Mouse (Mus musculus): ENCODE results near the gene Ngef. TPM values are rescaled to one million over a fixed set of nuclear protein-coding genes. Genes with fewer than 3 reads are reported as not detected.

The Ngef gene
- polyA plus RNA-seq (2015; fragmentation: Nextera tagmentation; extraction: Ambion mirVana) = 13.3 and 14.0 TPM in 2 replicates

GRCm38 (mm10) chr1:87573800-87574215 is at the start of gene Ngef:
TSS of gene Ngef (minus strand) at chr1:87573870.
- peak within 1 kb of the TSS; percentile 68 for H3K4me2 ChIP-seq (replicated peaks; ENCODE audit: low read depth)
- ATAC-seq = peak; percentile 96
- TF ChIP-seq CTCF (IDR thresholded peaks at IDR 0.05; ENCODE audit: low read depth) = no peak
- H3K9ac ChIP-seq (ENCODE audit: low read depth, low read length) = peak within 1 kb of the TSS; percentile 57
- no peaks in the 10 kb centered on the region for H3K9me3 ChIP-seq (ENCODE audit: control insufficient read depth)
- WGBS = 42% methylated on average over 6 of the region's 6 CpGs
- H3K4me3 ChIP-seq (ENCODE audit: low read depth, low read length) = peak within 1 kb of the TSS; percentile 46
- no peaks in the 10 kb centered on the region for H3K27me3 ChIP-seq (replicated peaks; ENCODE audit: control insufficient read depth, insufficient read depth, low read length)
- peaks cover 5% of the 10 kb centered on the region for H3K4me1 ChIP-seq (replicated peaks; ENCODE audit: control insufficient read depth, insufficient read depth, low read length)
- no peaks in the 10 kb centered on the region for H3K36me3 ChIP-seq (ENCODE audit: control insufficient read depth, insufficient read depth)
- peak within 1 kb of the TSS; percentile 90 for H3K27ac ChIP-seq (ENCODE audit: low read depth, low read length)

GRCm38 (mm10) chr1:87621858-87622279 is 48.2 kb upstream of the Ngef start:
- Histone ChIP-seq H3K36me3 (ENCODE audit: control insufficient read depth, insufficient read depth) (no peaks in the 10 kb centered on the region), H3K9me3 (ENCODE audit: control insufficient read depth) (no peaks in the 10 kb centered on the region), H3K4me1 (replicated peaks; ENCODE audit: control insufficient read depth, insufficient read depth, low read length) (0 out of 2 replicates have a peak, but pooled peaks cover 4% of the 10 kb centered on the region), H3K27me3 (replicated peaks; ENCODE audit: control insufficient read depth, insufficient read depth, low read length) (no peaks in the 10 kb centered on the region), H3K27ac (ENCODE audit: low read depth, low read length) (no peak overlapping the region), H3K4me3 (ENCODE audit: low read depth, low read length) (no peak overlapping the region), H3K4me2 (replicated peaks; ENCODE audit: low read depth) (no peak overlapping the region), H3K9ac (ENCODE audit: low read depth, low read length) (no peak overlapping the region)
- no peak for TF ChIP-seq CTCF (IDR thresholded peaks at IDR 0.05; ENCODE audit: low read depth)
- no peak for ATAC-seq
- 65% methylated on average over 3 of the region's 3 CpGs for WGBS

DNA sequence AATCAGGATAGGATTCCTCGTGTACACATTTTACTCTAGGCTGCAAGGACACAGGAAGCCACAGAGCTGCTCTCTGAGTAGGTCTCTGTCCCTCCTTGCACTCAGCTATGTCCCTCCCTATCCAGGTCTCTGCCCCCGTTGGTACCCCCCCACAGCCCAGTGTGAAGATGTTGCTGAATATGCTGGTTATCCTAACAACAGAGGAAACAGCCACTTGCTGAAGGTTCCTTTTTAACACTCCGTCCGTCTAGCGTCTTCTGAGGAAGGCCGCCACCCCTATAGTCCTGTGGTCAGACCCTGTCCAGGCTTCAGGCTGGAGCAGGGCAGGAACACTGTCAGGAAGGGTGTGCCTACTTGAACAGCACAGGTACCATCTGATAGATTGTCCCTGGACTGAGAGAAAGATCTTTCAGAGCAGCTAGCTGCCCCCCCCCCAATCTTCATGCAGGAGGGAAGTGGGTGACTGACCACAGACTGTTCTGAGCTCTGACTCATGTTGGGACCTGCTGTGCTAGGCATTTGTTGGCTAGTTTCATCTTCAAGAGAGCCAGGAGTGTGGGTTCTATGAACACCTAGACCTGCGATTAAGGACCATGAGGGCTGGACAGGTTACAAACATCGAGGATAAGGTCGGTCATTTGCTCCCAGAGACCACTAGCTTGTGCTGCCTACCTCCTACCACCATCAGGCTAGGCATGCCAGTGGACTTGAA is 47.6 kb upstream of the Ngef start:
- 0 out of 2 replicates have a peak, but pooled peaks cover 4% of the 10 kb centered on the region for H3K4me1 ChIP-seq (replicated peaks; ENCODE audit: control insufficient read depth, insufficient read depth, low read length)
- H3K9ac ChIP-seq (ENCODE audit: low read depth, low read length) = no peak overlapping the region
- no peaks in the 10 kb centered on the region for H3K27me3 ChIP-seq (replicated peaks; ENCODE audit: control insufficient read depth, insufficient read depth, low read length)
- H3K4me3 ChIP-seq (ENCODE audit: low read depth, low read length) = peak overlapping the region; percentile 21
- no peaks in the 10 kb centered on the region for H3K36me3 ChIP-seq (ENCODE audit: control insufficient read depth, insufficient read depth)
- 82% methylated on average over 9 of the region's 9 CpGs for WGBS
- H3K27ac ChIP-seq (ENCODE audit: low read depth, low read length) = no peak overlapping the region
- H3K4me2 ChIP-seq (replicated peaks; ENCODE audit: low read depth) = peak overlapping the region; percentile 35
- H3K9me3 ChIP-seq (ENCODE audit: control insufficient read depth) = no peaks in the 10 kb centered on the region
- TF ChIP-seq CTCF (IDR thresholded peaks at IDR 0.05; ENCODE audit: low read depth) = no peak
- no peak for ATAC-seq

DNA sequence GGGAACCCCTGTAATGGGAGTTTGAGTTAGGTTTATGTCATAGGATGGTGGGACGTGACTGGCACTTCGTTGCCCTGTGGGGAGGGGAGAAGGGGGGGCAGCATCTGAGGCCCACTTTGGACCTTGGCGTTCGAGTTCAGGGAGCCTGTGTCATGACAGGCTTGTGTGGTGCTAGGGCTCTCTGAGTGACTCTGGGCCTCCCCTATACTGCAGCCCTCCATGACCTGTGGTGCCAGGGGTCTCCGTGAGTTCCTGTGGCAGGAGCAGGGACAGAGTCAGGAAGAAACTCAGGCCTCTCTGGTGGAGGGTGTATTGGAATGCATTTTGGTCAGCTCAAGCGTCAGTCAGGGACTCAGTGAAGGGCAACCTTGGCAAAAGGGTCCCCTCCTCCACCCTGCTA is 47.0 kb upstream of the Ngef start:
- Histone ChIP-seq H3K27me3 (replicated peaks; ENCODE audit: control insufficient read depth, insufficient read depth, low read length) (no peaks in the 10 kb centered on the region), H3K9ac (ENCODE audit: low read depth, low read length) (peak overlapping the region; percentile 34; the same call in 1 of the 2 replicates), H3K9me3 (ENCODE audit: control insufficient read depth) (no peaks in the 10 kb centered on the region), H3K36me3 (ENCODE audit: control insufficient read depth, insufficient read depth) (no peaks in the 10 kb centered on the region), H3K27ac (ENCODE audit: low read depth, low read length) (no peak overlapping the region; the same call in 1 of the 2 replicates), H3K4me2 (replicated peaks; ENCODE audit: low read depth) (peak overlapping the region; percentile 35), H3K4me1 (replicated peaks; ENCODE audit: control insufficient read depth, insufficient read depth, low read length) (0 out of 2 replicates have a peak, but pooled peaks cover 4% of the 10 kb centered on the region), H3K4me3 (ENCODE audit: low read depth, low read length) (peak overlapping the region; percentile 21)
- WGBS = 70% methylated on average over 6 of the region's 6 CpGs
- no peak for ATAC-seq
- no peak for TF ChIP-seq CTCF (IDR thresholded peaks at IDR 0.05; ENCODE audit: low read depth)

GRCm38 (mm10) chr1:87620211-87620668 is 46.6 kb upstream of the Ngef start, which contains the start of gene Inpp5d:
TSS of gene Inpp5d (plus strand) at chr1:87620312.
- no peaks in the 10 kb centered on the region for H3K9me3 ChIP-seq (ENCODE audit: control insufficient read depth)
- H3K4me2 ChIP-seq (replicated peaks; ENCODE audit: low read depth) = peak within 1 kb of the TSS; percentile 35
- peak within 1 kb of the TSS; percentile 34; the same call in 1 of the 2 replicates for H3K9ac ChIP-seq (ENCODE audit: low read depth, low read length)
- H3K27ac ChIP-seq (ENCODE audit: low read depth, low read length) = no peak within 1 kb of the TSS; the same call in 1 of the 2 replicates
- no peaks in the 10 kb centered on the region for H3K27me3 ChIP-seq (replicated peaks; ENCODE audit: control insufficient read depth, insufficient read depth, low read length)
- H3K36me3 ChIP-seq (ENCODE audit: control insufficient read depth, insufficient read depth) = no peaks in the 10 kb centered on the region
- WGBS = 68% methylated on average over 12 of the region's 12 CpGs
- ATAC-seq = no peak
- no peak for TF ChIP-seq CTCF (IDR thresholded peaks at IDR 0.05; ENCODE audit: low read depth)
- 0 out of 2 replicates have a peak, but pooled peaks cover 4% of the 10 kb centered on the region for H3K4me1 ChIP-seq (replicated peaks; ENCODE audit: control insufficient read depth, insufficient read depth, low read length)
- peak within 1 kb of the TSS; percentile 21 for H3K4me3 ChIP-seq (ENCODE audit: low read depth, low read length)

- 90% methylated on average over 2 of the region's 2 CpGs for whole genome bisulfite sequencing
- no peak overlapping the region for H3K4me3 ChIP-seq (ENCODE audit: low read depth, low read length)
- H3K9ac ChIP-seq (ENCODE audit: low read depth, low read length) = no peak overlapping the region
- no peaks in the 10 kb centered on the region for H3K4me1 ChIP-seq (replicated peaks; ENCODE audit: control insufficient read depth, insufficient read depth, low read length)
- no peaks in the 10 kb centered on the region for H3K36me3 ChIP-seq (ENCODE audit: control insufficient read depth, insufficient read depth)
- TF ChIP-seq CTCF (IDR thresholded peaks at IDR 0.05; ENCODE audit: low read depth) = no peak
- H3K9me3 ChIP-seq (ENCODE audit: control insufficient read depth) = no peaks in the 10 kb centered on the region
- no peaks in the 10 kb centered on the region for H3K27me3 ChIP-seq (replicated peaks; ENCODE audit: control insufficient read depth, insufficient read depth, low read length)
- H3K27ac ChIP-seq (ENCODE audit: low read depth, low read length) = no peak overlapping the region
- ATAC-seq = no peak
- no peak overlapping the region for H3K4me2 ChIP-seq (replicated peaks; ENCODE audit: low read depth)
These were observed 41.1 kb upstream of the Ngef start for GRCm38 (mm10) chr1:87614576-87615295.

All from intestine, postnatal 0 days (tissue).